Mouse (Mus musculus): Measurements from ENCODE around the gene Gcnt7.

The Gcnt7 gene

GRCm38 (mm10) chr2:172460647-172461046 lies 2.3 kb upstream of the Gcnt7 start:
- DNase-seq (ENCODE audit: low spot score), result no peak

- DNase-seq (ENCODE audit: low spot score), result no peak
Observed at GRCm38 (mm10) chr2:172452458-172452857, 5.9 kb downstream of the Gcnt7 start.

- DNase-seq (ENCODE audit: low spot score), result no peak
Observed at GRCm38 (mm10) chr2:172452031-172452430, 6.4 kb downstream of the Gcnt7 start.

GRCm38 (mm10) chr2:172450640-172451039 lies 7.8 kb downstream of the Gcnt7 start:
- DNase-seq (ENCODE audit: low spot score), result no peak

- no peak for DNase-seq (ENCODE audit: low spot score)
Observed at GRCm38 (mm10) chr2:172448329-172448728, 10.1 kb downstream of the Gcnt7 start.

- peak; percentile 46 for DNase-seq (ENCODE audit: low spot score)
Observed at GRCm38 (mm10) chr2:172447317-172447716, 11.1 kb downstream of the Gcnt7 start.

GRCm38 (mm10) chr2:172445617-172446016 lies 12.8 kb downstream of the Gcnt7 start:
- DNase-seq (ENCODE audit: low spot score), result no peak

- DNase-seq (ENCODE audit: low spot score), result peak; percentile 90
Observed at GRCm38 (mm10) chr2:172441176-172441575, 17.2 kb downstream of the Gcnt7 start.

GRCm38 (mm10) chr2:172440640-172441005 lies 17.8 kb downstream of the Gcnt7 start:
- DNase-seq (ENCODE audit: low spot score), result no peak

GRCm38 (mm10) chr2:172439843-172440639 lies 18.4 kb downstream of the Gcnt7 start, which contains the start of gene Rtf2:
Gene Rtf2, plus strand, starts transcription at chr2:172440556.
- peak; percentile 100 for DNase-seq (ENCODE audit: low spot score)

- DNase-seq (ENCODE audit: low spot score), result no peak
Observed at GRCm38 (mm10) chr2:172437371-172437952, 20.9 kb downstream of the Gcnt7 start.

GRCm38 (mm10) chr2:172433746-172434145 lies 24.6 kb downstream of the Gcnt7 start:
- no peak for DNase-seq (ENCODE audit: low spot score)

- DNase-seq (ENCODE audit: low spot score), result peak; percentile 38
Observed at GRCm38 (mm10) chr2:172430609-172431008, 27.8 kb downstream of the Gcnt7 start.

GRCm38 (mm10) chr2:172418208-172418607 lies 40.2 kb downstream of the Gcnt7 start:
- DNase-seq (ENCODE audit: low spot score), result no peak

GRCm38 (mm10) chr2:172416876-172417275 lies 41.5 kb downstream of the Gcnt7 start:
- DNase-seq (ENCODE audit: low spot score), result no peak

- no peak for DNase-seq (ENCODE audit: low spot score)
Observed at GRCm38 (mm10) chr2:172416218-172416617, 42.2 kb downstream of the Gcnt7 start.

- no peak for DNase-seq (ENCODE audit: low spot score)
Observed at GRCm38 (mm10) chr2:172413894-172414293, 44.5 kb downstream of the Gcnt7 start.

- peak; percentile 68 for DNase-seq (ENCODE audit: low spot score)
Observed at GRCm38 (mm10) chr2:172413273-172413672, 45.1 kb downstream of the Gcnt7 start.

GRCm38 (mm10) chr2:172412454-172412853 lies 45.9 kb downstream of the Gcnt7 start:
- peak; percentile 19 for DNase-seq (ENCODE audit: low spot score)

- no peak for DNase-seq (ENCODE audit: low spot score)
Observed at GRCm38 (mm10) chr2:172411091-172411490, 47.3 kb downstream of the Gcnt7 start.

- DNase-seq (ENCODE audit: low spot score), result no peak
Observed at GRCm38 (mm10) chr2:172410686-172411085, 47.7 kb downstream of the Gcnt7 start.

- DNase-seq (ENCODE audit: low spot score), result no peak
Observed at GRCm38 (mm10) chr2:172407499-172407898, 50.9 kb downstream of the Gcnt7 start.

- no peak for DNase-seq (ENCODE audit: low spot score)
Observed at GRCm38 (mm10) chr2:172406173-172406572, 52.2 kb downstream of the Gcnt7 start.

GRCm38 (mm10) chr2:172405011-172405410 lies 53.4 kb downstream of the Gcnt7 start:
- DNase-seq (ENCODE audit: low spot score), result no peak

Measured in adipocyte (in vitro differentiated cells).